Mouse (Mus musculus) stomach, embryonic 16.5 days (tissue): ENCODE measurements around the gene Mrpl47. TPM values are rescaled to one million over a fixed set of nuclear protein-coding genes. Genes with fewer than 3 reads are reported as not detected.

Experiments used
- ATAC-seq: fragments of 200-750 bp; cut with Nextera tagmentation; 2 replicates; pipeline ENCODE4 v1.8.0; 2017; ENCODE audit warnings: moderate number of reproducible peaks, moderate TSS enrichment; ENCODE audit not compliant: insufficient read depth, low FRiP score
- H3K27ac ChIP-seq: fragments of 300-500 bp; sonication (generic); 2 replicates; pipeline ENCODE4 v1.5.1; 2014; ENCODE audit warnings: low read length
- H3K27me3 ChIP-seq: fragments of 300-500 bp; sonication (generic); 2 replicates; pipeline ENCODE4 v1.6.1; 2014; ENCODE audit warnings: low read length, control low read depth, mixed read lengths; ENCODE audit not compliant: control insufficient read depth, insufficient read depth
- H3K36me3 ChIP-seq: fragments of 300-500 bp; sonication (generic); 2 replicates; pipeline ENCODE4 v1.6.1; 2014; ENCODE audit warnings: low read length; ENCODE audit not compliant: control insufficient read depth, insufficient read depth
- H3K4me1 ChIP-seq: fragments of 300-500 bp; sonication (generic); 2 replicates; pipeline ENCODE4 v1.6.1; 2014; ENCODE audit warnings: low read length, control low read depth, mixed read lengths; ENCODE audit not compliant: control insufficient read depth, insufficient read depth
- H3K4me2 ChIP-seq: fragments of 300-500 bp; sonication (generic); 2 replicates; pipeline ENCODE4 v1.6.1; 2014; ENCODE audit warnings: low read depth, low read length, mixed read lengths
- H3K4me3 ChIP-seq: fragments of 300-500 bp; sonication (generic); replicated peaks from 2 replicates; pipeline ENCODE4 v1.5.1; 2014; ENCODE audit warnings: mild to moderate bottlenecking, low read length
- H3K9ac ChIP-seq: fragments of 300-500 bp; sonication (generic); 2 replicates; pipeline ENCODE4 v1.6.1; 2014; ENCODE audit warnings: low read length
- H3K9me3 ChIP-seq: fragments of 300-500 bp; sonication (generic); replicated peaks from 2 replicates; pipeline ENCODE4 v1.6.1; 2016; ENCODE audit warnings: low read length, control low read depth; ENCODE audit not compliant: control insufficient read depth
- WGBS: fragments of 180-500 bp; shearing (Covaris S2); extraction: QIAGEN DNeasy Blood & Tissue Kit; methylation state at CpG from one replicate; pipeline ENCODE4 v1.1.7; 2014; 5-methylcytosine and 5-hydroxymethylcytosine counted together
- polyA plus RNA-seq: library from polyadenylated mRNA; unstranded; fragments of >200 nt; fragmentation: Nextera tagmentation; extraction: Ambion mirVana; gene quantifications from 2 replicates; pipeline ENCODE4 v1.2.1, GENCODE M21; 2015

Mrpl47 gene
- polyA plus RNA-seq, 1 experiment from 2014 or later = 28.1 TPM

GRCm38 (mm10) chr3:32695583-32695980 is 41.8 kb downstream of the Mrpl47 start:
- Histone ChIP-seq H3K27ac (no peak overlapping the region), H3K4me3 (no peak overlapping the region), H3K4me2 (no peak overlapping the region), H3K27me3 (no peaks in the 10 kb centered on the region), H3K9me3 (no peaks in the 10 kb centered on the region), H3K9ac (no peak overlapping the region), H3K36me3 (no peaks in the 10 kb centered on the region), H3K4me1 (0 out of 2 replicates have a peak, but pooled peaks cover 3% of the 10 kb centered on the region)
- 77% methylated on average over 4 of the region's 4 CpGs for WGBS
- no peak for ATAC-seq

GRCm38 (mm10) chr3:32694737-32695582 is 42.4 kb downstream of the Mrpl47 start:
- 69% methylated on average over 12 of the region's 12 CpGs for WGBS
- Histone ChIP-seq H3K27me3 (no peaks in the 10 kb centered on the region), H3K36me3 (no peaks in the 10 kb centered on the region), H3K9ac (no peak overlapping the region), H3K4me1 (0 out of 2 replicates have a peak, but pooled peaks cover 3% of the 10 kb centered on the region), H3K9me3 (no peaks in the 10 kb centered on the region), H3K4me3 (no peak overlapping the region), H3K27ac (no peak overlapping the region), H3K4me2 (no peak overlapping the region)
- no peak for ATAC-seq

GRCm38 (mm10) chr3:32694211-32694610 is 43.2 kb downstream of the Mrpl47 start:
- WGBS = 68% methylated on average over 5 of the region's 5 CpGs
- Histone ChIP-seq H3K36me3 (no peaks in the 10 kb centered on the region), H3K4me3 (no peak overlapping the region), H3K9ac (no peak overlapping the region), H3K4me2 (no peak overlapping the region), H3K27ac (no peak overlapping the region), H3K9me3 (no peaks in the 10 kb centered on the region), H3K4me1 (0 out of 2 replicates have a peak, but pooled peaks cover 3% of the 10 kb centered on the region), H3K27me3 (no peaks in the 10 kb centered on the region)
- no peak for ATAC-seq

- 52% methylated on average over 5 of the region's 5 CpGs for WGBS
- H3K27ac ChIP-seq = no peak overlapping the region
- no peak overlapping the region for H3K9ac ChIP-seq
Measured at GRCm38 (mm10) chr3:32691841-32692240, 45.6 kb downstream of the Mrpl47 start.

GRCm38 (mm10) chr3:32690901-32691300 is 46.5 kb downstream of the Mrpl47 start:
- H3K4me3 ChIP-seq = no peak overlapping the region
- H3K9ac ChIP-seq = no peak overlapping the region
- H3K36me3 ChIP-seq = no peaks in the 10 kb centered on the region
- no peak overlapping the region for H3K27ac ChIP-seq
- 53% methylated on average over 1 of the region's 1 CpGs for WGBS
- ATAC-seq = no peak
- 0 out of 2 replicates have a peak, but pooled peaks cover 3% of the 10 kb centered on the region for H3K4me1 ChIP-seq
- no peaks in the 10 kb centered on the region for H3K27me3 ChIP-seq
- H3K9me3 ChIP-seq = no peaks in the 10 kb centered on the region
- H3K4me2 ChIP-seq = no peak overlapping the region

More at GRCm38 (mm10) chr3:32691841-32692240, 45.6 kb downstream of the Mrpl47 start:
- no peak for ATAC-seq
- Histone ChIP-seq H3K4me2 (no peak overlapping the region), H3K27me3 (no peaks in the 10 kb centered on the region), H3K36me3 (no peaks in the 10 kb centered on the region), H3K4me1 (0 out of 2 replicates have a peak, but pooled peaks cover 3% of the 10 kb centered on the region), H3K4me3 (no peak overlapping the region), H3K9me3 (no peaks in the 10 kb centered on the region)

GRCm38 (mm10) chr3:32690008-32690407 is 47.4 kb downstream of the Mrpl47 start:
- Histone ChIP-seq H3K4me2 (no peak overlapping the region), H3K27ac (no peak overlapping the region), H3K4me1 (0 out of 2 replicates have a peak, but pooled peaks cover 3% of the 10 kb centered on the region), H3K36me3 (no peaks in the 10 kb centered on the region), H3K9me3 (no peaks in the 10 kb centered on the region), H3K27me3 (no peaks in the 10 kb centered on the region), H3K9ac (no peak overlapping the region), H3K4me3 (no peak overlapping the region)
- 77% methylated on average over 3 of the region's 3 CpGs for WGBS
- no peak for ATAC-seq

- Histone ChIP-seq H3K36me3 (no peaks in the 10 kb centered on the region), H3K9me3 (no peaks in the 10 kb centered on the region), H3K27me3 (no peaks in the 10 kb centered on the region), H3K4me2 (no peak overlapping the region), H3K9ac (no peak overlapping the region), H3K4me1 (0 out of 2 replicates have a peak, but pooled peaks cover 3% of the 10 kb centered on the region), H3K4me3 (no peak overlapping the region), H3K27ac (no peak overlapping the region)
- 53% methylated on average over 9 of the region's 9 CpGs for WGBS
- ATAC-seq = no peak
Measured at GRCm38 (mm10) chr3:32689567-32689999, 47.8 kb downstream of the Mrpl47 start.

GRCm38 (mm10) chr3:32687156-32687555 is 50.2 kb downstream of the Mrpl47 start:
- H3K9me3 ChIP-seq = no peaks in the 10 kb centered on the region
- H3K4me1 ChIP-seq = 0 out of 2 replicates have a peak, but pooled peaks cover 1% of the 10 kb centered on the region
- ATAC-seq = no peak
- 49% methylated on average over 4 of the region's 4 CpGs for WGBS
- H3K4me3 ChIP-seq = no peak overlapping the region
- no peak overlapping the region for H3K27ac ChIP-seq
- H3K4me2 ChIP-seq = no peak overlapping the region
- no peaks in the 10 kb centered on the region for H3K36me3 ChIP-seq
- H3K27me3 ChIP-seq = no peaks in the 10 kb centered on the region
- no peak overlapping the region for H3K9ac ChIP-seq

- Histone ChIP-seq H3K4me1 (no peaks in the 10 kb centered on the region), H3K36me3 (no peaks in the 10 kb centered on the region), H3K4me2 (no peak overlapping the region), H3K9me3 (no peaks in the 10 kb centered on the region), H3K9ac (no peak overlapping the region), H3K27ac (no peak overlapping the region), H3K4me3 (no peak overlapping the region), H3K27me3 (no peaks in the 10 kb centered on the region)
- 46% methylated on average over 1 of the region's 1 CpGs for WGBS
- ATAC-seq = no peak
Measured at GRCm38 (mm10) chr3:32686537-32686936, 50.9 kb downstream of the Mrpl47 start.
